Mouse (Mus musculus): ENCODE data around the gene Slc30a9. TPM values are rescaled to one million over a fixed set of nuclear protein-coding genes. Genes with fewer than 3 reads are reported as not detected.

Slc30a9 gene
- total RNA-seq, 1 experiment from 2014 or later, result 49.8 TPM

GRCm38 (mm10) chr5:67307659-67308222, 986 bp downstream of the Slc30a9 start:
- ATAC-seq (ENCODE audit: extremely low read depth, insufficient number of reproducible peaks, low FRiP score, poor library complexity, severe bottlenecking), result no peak

- ATAC-seq (ENCODE audit: extremely low read depth, insufficient number of reproducible peaks, low FRiP score, poor library complexity, severe bottlenecking), result no peak
Measured at GRCm38 (mm10) chr5:67311811-67312521, 5.2 kb downstream of the Slc30a9 start.

- ATAC-seq (ENCODE audit: extremely low read depth, insufficient number of reproducible peaks, low FRiP score, poor library complexity, severe bottlenecking), result no peak
Measured at GRCm38 (mm10) chr5:67312522-67312851, 5.7 kb downstream of the Slc30a9 start.

- no peak for ATAC-seq (ENCODE audit: extremely low read depth, insufficient number of reproducible peaks, low FRiP score, poor library complexity, severe bottlenecking)
Measured at GRCm38 (mm10) chr5:67321656-67322268, 15.0 kb downstream of the Slc30a9 start.

- ATAC-seq (ENCODE audit: extremely low read depth, insufficient number of reproducible peaks, low FRiP score, poor library complexity, severe bottlenecking), result no peak
Measured at GRCm38 (mm10) chr5:67324032-67324431, 17.3 kb downstream of the Slc30a9 start.

- ATAC-seq (ENCODE audit: extremely low read depth, insufficient number of reproducible peaks, low FRiP score, poor library complexity, severe bottlenecking), result no peak
Measured at GRCm38 (mm10) chr5:67340811-67341210, 34.1 kb downstream of the Slc30a9 start.

GRCm38 (mm10) chr5:67347060-67347459, 40.3 kb downstream of the Slc30a9 start:
- no peak for ATAC-seq (ENCODE audit: extremely low read depth, insufficient number of reproducible peaks, low FRiP score, poor library complexity, severe bottlenecking)

GRCm38 (mm10) chr5:67348949-67349348, 42.2 kb downstream of the Slc30a9 start:
- no peak for ATAC-seq (ENCODE audit: extremely low read depth, insufficient number of reproducible peaks, low FRiP score, poor library complexity, severe bottlenecking)

GRCm38 (mm10) chr5:67362316-67362715, 55.6 kb downstream of the Slc30a9 start:
- no peak for ATAC-seq (ENCODE audit: extremely low read depth, insufficient number of reproducible peaks, low FRiP score, poor library complexity, severe bottlenecking)

GRCm38 (mm10) chr5:67362931-67363330, 56.2 kb downstream of the Slc30a9 start:
- no peak for ATAC-seq (ENCODE audit: extremely low read depth, insufficient number of reproducible peaks, low FRiP score, poor library complexity, severe bottlenecking)

- ATAC-seq (ENCODE audit: extremely low read depth, insufficient number of reproducible peaks, low FRiP score, poor library complexity, severe bottlenecking), result no peak
Measured at GRCm38 (mm10) chr5:67377044-67377621, 70.4 kb downstream of the Slc30a9 start.

- ATAC-seq (ENCODE audit: extremely low read depth, insufficient number of reproducible peaks, low FRiP score, poor library complexity, severe bottlenecking), result no peak
Measured at GRCm38 (mm10) chr5:67381690-67382089, 74.9 kb downstream of the Slc30a9 start.

GRCm38 (mm10) chr5:67382556-67382955, 75.8 kb downstream of the Slc30a9 start:
- no peak for ATAC-seq (ENCODE audit: extremely low read depth, insufficient number of reproducible peaks, low FRiP score, poor library complexity, severe bottlenecking)

GRCm38 (mm10) chr5:67393951-67394350, 87.2 kb downstream of the Slc30a9 start:
- peak; percentile 68 for ATAC-seq (ENCODE audit: extremely low read depth, insufficient number of reproducible peaks, low FRiP score, poor library complexity, severe bottlenecking)

- 0 out of 2 replicates have a peak, but pooled peaks have one; percentile 14 for ATAC-seq (ENCODE audit: extremely low read depth, insufficient number of reproducible peaks, low FRiP score, poor library complexity, severe bottlenecking)
Measured at GRCm38 (mm10) chr5:67395211-67395851, 88.6 kb downstream of the Slc30a9 start.

- no peak for ATAC-seq (ENCODE audit: extremely low read depth, insufficient number of reproducible peaks, low FRiP score, poor library complexity, severe bottlenecking)
Measured at GRCm38 (mm10) chr5:67397186-67397585, 90.4 kb downstream of the Slc30a9 start.

- ATAC-seq (ENCODE audit: extremely low read depth, insufficient number of reproducible peaks, low FRiP score, poor library complexity, severe bottlenecking), result no peak
Measured at GRCm38 (mm10) chr5:67399876-67400607, 93.3 kb downstream of the Slc30a9 start.

GRCm38 (mm10) chr5:67400608-67401480, 94.1 kb downstream of the Slc30a9 start:
- ATAC-seq (ENCODE audit: extremely low read depth, insufficient number of reproducible peaks, low FRiP score, poor library complexity, severe bottlenecking), result no peak
